Mouse (Mus musculus): ENCODE data around the gene Slc39a7.

Gene Slc39a7

DNA sequence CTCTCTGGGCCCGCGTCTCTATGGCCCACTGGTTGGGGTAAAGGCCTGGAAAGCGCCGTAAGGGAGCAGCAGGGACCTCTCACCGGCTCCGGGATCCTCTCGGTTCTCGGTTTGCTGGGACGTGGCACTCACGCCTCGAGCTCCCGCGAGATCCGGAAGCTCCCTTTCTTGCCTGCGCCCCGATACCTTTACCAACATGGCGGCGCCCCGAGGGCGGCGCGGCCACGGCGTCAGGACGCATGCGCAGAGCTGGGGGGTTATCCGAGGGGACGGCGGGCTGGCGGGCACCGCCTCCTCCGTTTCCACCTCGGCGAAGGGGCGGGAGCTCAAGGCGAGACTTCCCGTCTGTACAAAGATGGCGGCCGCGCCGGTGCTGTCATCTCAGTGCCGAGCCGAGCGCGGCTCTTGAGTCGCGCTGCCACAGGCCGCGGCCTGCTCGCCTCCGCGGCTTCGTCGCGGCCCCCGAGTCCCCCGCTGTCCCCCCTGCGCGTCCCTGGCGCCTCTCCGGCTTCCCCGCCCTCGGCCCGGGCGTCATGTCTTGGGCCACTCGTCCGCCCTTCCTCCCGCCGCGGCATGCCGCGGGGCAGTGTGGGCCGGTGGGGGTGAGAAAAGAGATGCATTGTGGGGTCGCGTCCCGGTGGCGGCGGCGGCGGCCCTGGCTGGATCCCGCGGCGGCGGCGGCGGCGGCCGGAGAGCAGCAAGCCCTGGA, at the start of gene Slc39a7, which contains the start of gene Rxrb:
TSS of gene Slc39a7 (minus strand) at position 218 of the 709 bp plus-strand sequence.
TSS of gene Rxrb (plus strand) at position 348 of the 709 bp plus-strand sequence.
- DNase-seq = peak; percentile 99 to 100

DNA sequence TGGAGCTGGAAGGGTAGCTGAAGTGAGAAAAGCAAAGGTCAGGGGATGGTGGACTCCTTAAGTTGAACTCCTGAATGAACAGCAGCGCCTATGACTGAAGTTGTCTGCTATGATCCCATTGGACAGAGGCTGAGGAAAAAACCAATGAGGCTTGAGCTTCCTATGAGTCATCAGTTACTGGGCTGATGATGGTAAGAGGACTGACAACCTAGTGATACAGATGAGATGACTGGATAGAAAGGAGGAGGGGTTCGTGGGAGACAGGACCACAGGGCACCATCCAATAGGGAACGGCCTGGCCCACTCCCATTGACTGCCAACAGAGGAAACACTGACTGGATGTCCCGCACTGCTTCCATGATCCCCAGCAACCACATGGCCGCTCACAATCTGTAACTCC, 48.1 kb upstream of the Slc39a7 start:
- DNase-seq = peak; percentile 47 to 61

DNA sequence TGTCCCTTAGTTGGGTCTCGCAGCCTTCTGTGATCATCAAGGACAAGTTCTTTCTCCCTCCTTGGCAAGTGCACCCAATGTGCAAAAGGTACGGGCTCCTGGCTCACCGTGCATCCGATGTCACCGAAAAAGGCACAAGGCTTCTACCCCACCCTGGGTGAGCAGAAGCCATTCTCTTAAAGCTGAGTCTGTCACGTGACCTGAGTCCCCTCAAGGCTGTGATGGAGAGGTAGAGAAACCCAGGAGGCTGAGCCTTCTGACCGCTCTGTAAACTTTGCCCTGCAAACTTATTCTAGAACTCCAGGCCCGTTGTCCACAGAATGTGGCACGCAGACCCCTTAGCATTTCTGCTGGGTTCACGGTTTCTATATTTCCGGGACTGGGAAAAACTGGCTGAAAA, 47.5 kb upstream of the Slc39a7 start:
- no peak for DNase-seq

- DNase-seq = no peak
Measured at GRCm38 (mm10) chr17:34078148-34078547, 46.7 kb upstream of the Slc39a7 start.

- DNase-seq = peak; percentile 85 to 91
Measured at GRCm38 (mm10) chr17:34077549-34077948, 46.1 kb upstream of the Slc39a7 start.

DNA sequence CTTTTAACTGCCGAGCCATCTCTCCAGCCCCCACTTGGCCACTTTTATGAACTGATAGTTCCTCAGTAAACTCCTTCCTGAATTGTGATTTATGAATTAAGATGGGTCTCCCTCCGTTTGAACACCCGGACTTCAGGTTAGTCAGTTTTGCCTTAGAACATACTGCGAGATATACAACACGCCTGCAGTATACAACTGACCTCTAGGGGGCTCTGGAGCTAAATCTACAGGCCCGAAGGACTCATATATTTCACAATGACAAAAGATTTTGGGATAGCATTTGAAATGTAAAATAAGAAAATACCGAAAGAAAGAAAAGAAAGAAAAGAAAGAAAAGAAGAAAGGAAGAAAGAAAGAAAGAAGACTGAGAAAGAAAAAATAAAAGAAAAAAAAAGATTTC, 43.8 kb upstream of the Slc39a7 start:
- peak; percentile 82 to 90 for DNase-seq

GRCm38 (mm10) chr17:34072091-34072490, 40.6 kb upstream of the Slc39a7 start:
- no peak for DNase-seq

DNA sequence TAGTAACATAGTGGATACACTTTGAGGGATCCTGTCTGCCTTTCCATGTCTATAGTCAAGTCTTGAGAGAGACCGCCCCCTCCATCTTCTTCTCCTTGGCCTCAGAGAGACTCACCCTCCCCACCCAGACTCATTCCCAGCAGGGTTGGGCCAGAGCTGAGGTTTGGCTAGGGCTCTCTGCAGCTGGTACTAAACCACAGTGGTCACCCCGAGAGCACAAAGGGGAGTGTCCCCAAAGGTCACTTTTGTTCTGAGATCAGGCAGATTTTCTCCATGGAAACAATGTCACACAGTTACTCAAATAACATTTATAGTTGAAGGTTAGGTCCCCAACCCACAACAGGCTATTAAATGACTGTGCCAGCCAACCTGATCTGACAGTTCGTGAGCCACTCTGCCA, 37.4 kb upstream of the Slc39a7 start:
- no peak for DNase-seq

- no peak for DNase-seq
Measured at GRCm38 (mm10) chr17:34057224-34057623, 25.7 kb upstream of the Slc39a7 start.

- no peak for DNase-seq
Measured at GRCm38 (mm10) chr17:34047404-34048050, 16.0 kb upstream of the Slc39a7 start.

- no peak for DNase-seq
Measured at GRCm38 (mm10) chr17:34045941-34046340, 14.5 kb upstream of the Slc39a7 start.

- peak; percentile 67 to 69 for DNase-seq
Measured at GRCm38 (mm10) chr17:34039562-34040450, 8.3 kb upstream of the Slc39a7 start.

- peak; percentile 48 to 52 for DNase-seq
Measured at GRCm38 (mm10) chr17:34038878-34039561, 7.5 kb upstream of the Slc39a7 start, which contains the start of gene Col11a2. TSS of gene Col11a2 (plus strand) at chr17:34039437.

- DNase-seq = peak; percentile 61 to 76
Measured at GRCm38 (mm10) chr17:34038440-34038839, 7.0 kb upstream of the Slc39a7 start.

GRCm38 (mm10) chr17:34037241-34037640, 5.8 kb upstream of the Slc39a7 start:
- peak in 1 of 2 experiments; percentile 5 for DNase-seq

GRCm38 (mm10) chr17:34036647-34037046, 5.2 kb upstream of the Slc39a7 start:
- peak; percentile 5 to 32 for DNase-seq

GRCm38 (mm10) chr17:34035517-34035916, 4.0 kb upstream of the Slc39a7 start:
- DNase-seq = peak; percentile 27 to 29

DNA sequence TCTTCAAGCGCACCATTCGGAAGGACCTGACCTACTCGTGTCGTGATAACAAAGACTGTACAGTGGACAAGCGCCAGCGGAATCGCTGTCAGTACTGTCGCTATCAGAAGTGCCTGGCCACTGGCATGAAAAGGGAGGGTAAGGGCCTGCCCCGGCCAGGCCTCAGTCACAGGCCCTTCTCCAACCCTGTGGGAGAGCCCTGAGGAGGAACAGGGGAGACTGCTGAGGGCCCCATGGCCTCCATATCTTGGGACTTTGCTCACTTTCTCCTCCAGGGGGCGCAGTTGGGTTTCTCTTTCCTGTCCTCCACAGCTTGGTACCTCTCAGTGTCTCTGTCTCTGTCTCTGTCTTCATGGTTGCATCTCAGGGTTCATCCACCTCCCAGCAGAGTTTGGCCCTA, 2.6 kb upstream of the Slc39a7 start:
- DNase-seq = peak; percentile 81 to 86

DNA sequence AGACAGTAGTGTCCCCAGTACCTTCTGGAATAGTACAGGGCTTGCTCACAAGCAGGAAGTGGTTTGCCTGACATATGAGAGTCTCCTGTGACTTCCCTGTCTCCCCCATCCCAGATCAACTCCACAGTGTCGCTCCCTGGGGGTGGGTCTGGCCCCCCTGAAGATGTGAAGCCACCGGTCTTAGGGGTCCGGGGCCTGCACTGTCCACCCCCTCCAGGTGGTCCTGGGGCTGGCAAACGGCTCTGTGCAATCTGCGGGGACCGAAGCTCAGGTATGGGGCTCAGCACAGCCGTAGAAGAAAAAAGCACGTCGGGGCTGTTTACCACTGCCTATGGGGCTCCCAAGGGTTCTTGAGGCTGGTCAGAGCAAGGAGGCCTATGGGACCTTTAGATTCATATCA, 2.0 kb upstream of the Slc39a7 start:
- DNase-seq = peak; percentile 55 to 59

DNA sequence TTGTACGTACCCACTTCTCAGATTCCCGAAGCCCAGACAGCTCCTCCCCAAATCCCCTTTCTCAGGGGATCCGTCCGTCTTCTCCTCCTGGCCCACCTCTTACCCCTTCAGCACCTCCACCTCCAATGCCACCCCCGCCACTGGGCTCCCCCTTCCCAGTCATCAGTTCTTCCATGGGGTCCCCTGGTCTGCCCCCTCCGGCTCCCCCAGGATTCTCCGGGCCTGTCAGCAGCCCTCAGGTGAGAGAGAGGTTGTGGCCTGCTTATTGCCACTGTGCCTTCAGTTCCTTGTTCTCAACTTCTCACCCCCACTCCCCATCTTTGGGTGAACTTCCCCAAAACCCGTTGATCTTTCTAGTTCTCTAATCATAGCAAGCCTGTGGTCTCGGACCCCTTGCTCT, 1.3 kb upstream of the Slc39a7 start:
- DNase-seq = peak; percentile 53 to 61

DNA sequence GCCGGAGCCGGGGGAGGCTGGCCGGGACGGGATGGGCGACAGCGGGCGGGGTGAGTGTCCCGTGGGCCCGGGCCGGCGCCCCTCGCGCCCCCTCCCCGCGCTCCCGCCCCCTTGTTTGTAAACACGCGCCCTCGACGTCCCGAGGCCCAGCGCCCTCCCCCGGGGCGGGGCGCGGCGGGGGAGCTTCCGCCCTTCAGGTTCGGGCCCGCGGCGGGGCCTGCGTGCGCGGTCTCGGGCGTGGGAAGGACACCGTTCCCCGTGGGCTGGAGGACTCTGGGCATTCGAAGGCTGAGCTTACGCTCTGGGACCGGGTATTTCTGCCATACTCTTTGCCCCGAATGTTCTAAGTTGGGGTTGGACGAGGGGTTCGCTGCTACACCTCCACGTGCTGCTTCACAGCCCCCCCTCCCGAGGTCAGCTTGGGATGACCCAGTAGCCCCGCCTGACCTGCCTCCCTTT, 721 bp upstream of the Slc39a7 start:
- no peak for DNase-seq

- DNase-seq = no peak
Measured at GRCm38 (mm10) chr17:34030861-34031326, 588 bp downstream of the Slc39a7 start.
